Mouse (Mus musculus) neural tube, embryonic 14.5 days (tissue): ENCODE results near the gene Arhgap9. TPM values are rescaled to one million over a fixed set of nuclear protein-coding genes. Genes with fewer than 3 reads are reported as not detected.
A peak's percentile ranks its signal among the peaks of the same experiment; 100 is the strongest.

Experiments used
- ATAC-seq: fragments of 200-750 bp; cut with Nextera tagmentation; 2 replicates; pipeline ENCODE4 v1.8.0; 2017; ENCODE audit warnings: low read depth, mild to moderate bottlenecking, moderate TSS enrichment, moderate library complexity
- H3K27ac ChIP-seq: fragments of 300-500 bp; sonication (generic); 2 replicates; pipeline ENCODE4 v1.5.1; 2014; ENCODE audit warnings: low read depth, mild to moderate bottlenecking, control low read depth, low read length, moderate library complexity, mixed read lengths
- H3K27me3 ChIP-seq: fragments of 300-500 bp; sonication (generic); 2 replicates; pipeline ENCODE4 v1.6.1; 2014; ENCODE audit warnings: low read length; ENCODE audit not compliant: control insufficient read depth, insufficient read depth
- H3K36me3 ChIP-seq: fragments of 300-500 bp; sonication (generic); 2 replicates; pipeline ENCODE4 v1.6.1; 2014; ENCODE audit warnings: low read length, mixed read lengths; ENCODE audit not compliant: control insufficient read depth, insufficient read depth
- H3K4me1 ChIP-seq: fragments of 300-500 bp; sonication (generic); 2 replicates; pipeline ENCODE4 v1.6.1; 2014; ENCODE audit warnings: low read length; ENCODE audit not compliant: control insufficient read depth, insufficient read depth
- H3K4me2 ChIP-seq: fragments of 300-500 bp; sonication (generic); 2 replicates; pipeline ENCODE4 v1.6.1; 2014; ENCODE audit warnings: mild to moderate bottlenecking, low read depth, low read length, control low read depth
- H3K4me3 ChIP-seq: fragments of 300-500 bp; sonication (generic); 2 replicates; pipeline ENCODE4 v1.5.1; 2014; ENCODE audit warnings: low read depth, low read length, control low read depth, mixed read lengths
- H3K9ac ChIP-seq: fragments of 300-500 bp; sonication (generic); replicated peaks from 2 replicates; pipeline ENCODE4 v1.6.1; 2014; ENCODE audit warnings: low read depth, mild to moderate bottlenecking, control low read depth, low read length, mixed read lengths
- H3K9me3 ChIP-seq: fragments of 300-500 bp; sonication (generic); 2 replicates; pipeline ENCODE4 v1.6.1; 2016; ENCODE audit warnings: low read length; ENCODE audit not compliant: control insufficient read depth
- WGBS: fragments of 180-500 bp; shearing (Covaris S2); extraction: QIAGEN DNeasy Blood & Tissue Kit; methylation state at CpG from one replicate; pipeline ENCODE4 v1.1.7; 2014; 5-methylcytosine and 5-hydroxymethylcytosine counted together
- polyA plus RNA-seq: library from polyadenylated mRNA; unstranded; fragments of >200 nt; fragmentation: Nextera tagmentation; extraction: Ambion mirVana; gene quantifications from 2 replicates; pipeline ENCODE4 v1.2.1, GENCODE M21; 2014

Gene Arhgap9
- polyA plus RNA-seq, 1 experiment from 2014 or later: 0.42 TPM

DNA sequence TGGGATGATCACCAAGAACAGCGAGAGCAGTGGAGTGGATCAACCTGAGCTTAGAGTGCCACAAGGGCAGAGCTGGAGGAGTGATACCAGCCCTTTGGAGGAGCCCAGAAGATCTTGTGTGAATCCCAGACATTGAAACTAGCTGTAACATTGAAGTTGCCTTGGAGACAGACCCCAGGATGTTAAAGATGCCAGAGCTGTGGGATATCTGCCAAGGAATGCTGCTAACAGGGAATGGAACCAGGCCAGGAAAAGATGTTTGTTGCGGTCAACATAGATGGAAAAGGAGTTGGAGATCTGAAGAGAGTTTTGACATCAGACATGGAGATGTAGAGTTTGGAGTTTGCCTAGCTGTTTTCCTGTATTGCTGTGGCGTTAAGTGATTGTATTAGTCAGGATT is 24.4 kb downstream of the Arhgap9 start:
- ATAC-seq: no peak
- H3K4me2 ChIP-seq: no peak overlapping the region
- no peaks in the 10 kb centered on the region for H3K36me3 ChIP-seq
- no peak overlapping the region for H3K4me3 ChIP-seq
- 91% methylated on average over 3 of the region's 3 CpGs for WGBS
- H3K27ac ChIP-seq: no peak overlapping the region
- H3K27me3 ChIP-seq: peaks cover 4% of the 10 kb centered on the region
- no peak overlapping the region for H3K9ac ChIP-seq
- H3K9me3 ChIP-seq: no peaks in the 10 kb centered on the region
- peaks cover 4% of the 10 kb centered on the region; the same call in 1 of the 2 replicates for H3K4me1 ChIP-seq

DNA sequence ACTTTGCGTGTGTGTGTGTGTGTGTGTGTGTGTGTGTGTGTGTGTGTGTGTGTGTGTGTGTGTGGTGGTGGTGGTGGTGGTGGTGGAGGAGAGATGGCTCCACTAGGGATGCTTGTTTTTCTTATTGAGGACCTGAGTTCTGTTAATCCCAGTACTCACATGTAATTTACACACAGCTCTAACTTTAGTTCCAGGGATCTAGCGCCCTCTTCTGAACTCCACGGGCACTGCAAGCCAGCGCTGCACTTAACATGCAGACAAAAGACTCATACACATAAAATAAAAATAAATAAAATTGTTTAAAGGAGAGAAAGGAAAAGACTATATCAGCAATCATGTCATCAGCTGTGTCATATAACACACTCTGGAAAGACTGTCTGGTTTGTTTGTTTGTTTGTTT is 27.2 kb downstream of the Arhgap9 start:
- no peaks in the 10 kb centered on the region for H3K4me1 ChIP-seq
- H3K9me3 ChIP-seq: no peaks in the 10 kb centered on the region
- no peak for ATAC-seq
- H3K9ac ChIP-seq: no peak overlapping the region
- H3K36me3 ChIP-seq: no peaks in the 10 kb centered on the region
- no peak overlapping the region for H3K4me3 ChIP-seq
- 63% methylated on average over 4 of the region's 4 CpGs for WGBS
- no peaks in the 10 kb centered on the region; the same call in 1 of the 2 replicates for H3K27me3 ChIP-seq
- H3K27ac ChIP-seq: no peak overlapping the region
- no peak overlapping the region for H3K4me2 ChIP-seq

DNA sequence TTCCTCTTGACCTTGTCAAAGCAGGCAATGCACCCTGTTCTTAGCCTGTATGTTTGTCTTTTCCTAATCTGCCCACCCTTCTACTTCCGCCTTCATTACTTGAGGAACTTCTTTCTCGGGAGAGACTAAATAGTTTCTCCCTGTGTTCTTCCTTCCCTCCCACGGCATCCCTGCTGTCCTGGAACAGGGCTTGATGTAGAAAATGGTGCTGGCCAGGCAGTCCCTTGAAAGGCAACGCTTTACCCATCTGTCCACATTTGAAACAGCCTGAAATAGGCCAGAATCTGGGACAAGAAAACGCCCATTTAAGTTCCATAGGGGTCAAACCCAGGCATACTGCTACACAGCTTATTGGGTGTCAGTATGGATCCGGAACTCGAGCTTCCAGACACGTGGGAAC is 28.0 kb downstream of the Arhgap9 start:
- no peak overlapping the region for H3K9ac ChIP-seq
- H3K27ac ChIP-seq: no peak overlapping the region
- no peaks in the 10 kb centered on the region; the same call in 1 of the 2 replicates for H3K27me3 ChIP-seq
- 79% methylated on average over 8 of the region's 8 CpGs for WGBS
- no peaks in the 10 kb centered on the region for H3K4me1 ChIP-seq
- H3K4me3 ChIP-seq: no peak overlapping the region
- H3K4me2 ChIP-seq: no peak overlapping the region
- H3K36me3 ChIP-seq: no peaks in the 10 kb centered on the region
- no peaks in the 10 kb centered on the region for H3K9me3 ChIP-seq
- ATAC-seq: no peak

DNA sequence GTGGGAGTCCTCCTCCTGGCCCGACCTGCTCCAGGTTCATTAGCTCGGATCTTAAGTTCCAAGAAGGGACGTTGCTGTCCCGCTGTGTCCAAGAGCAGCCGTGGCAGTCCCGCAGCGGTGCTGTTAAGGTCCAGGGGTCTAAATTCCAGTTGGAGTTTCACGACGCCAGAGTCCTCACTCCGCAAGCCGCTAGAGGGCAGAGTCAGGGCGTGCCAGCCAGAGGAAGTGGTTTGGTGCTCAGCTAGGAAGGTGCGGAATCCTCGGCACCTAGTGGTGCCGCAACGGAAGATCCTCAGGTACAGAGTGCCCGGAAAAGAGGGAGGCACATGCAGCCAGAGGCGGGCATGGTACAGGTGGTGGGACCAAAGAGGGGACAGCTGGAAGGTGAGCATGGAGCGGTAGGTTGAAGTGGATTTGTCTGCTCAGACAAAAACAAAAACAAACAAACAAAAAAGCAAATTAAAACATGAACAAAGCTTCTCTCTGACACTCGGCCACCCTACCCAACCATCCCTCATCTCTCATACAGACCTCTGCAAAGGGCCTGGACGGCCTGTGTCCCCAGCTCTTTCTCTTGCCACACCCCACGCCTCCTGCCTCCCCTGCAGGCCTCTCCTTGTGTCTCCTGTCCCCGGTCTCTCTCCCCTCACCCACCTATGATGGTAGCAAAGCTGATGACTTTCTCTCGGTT is 29.0 kb downstream of the Arhgap9 start:
- Histone ChIP-seq H3K36me3 (no peaks in the 10 kb centered on the region), H3K27ac (no peak overlapping the region), H3K27me3 (no peaks in the 10 kb centered on the region; the same call in 1 of the 2 replicates), H3K9ac (peak overlapping the region; percentile 1; the same call in 1 of the 2 replicates), H3K9me3 (no peaks in the 10 kb centered on the region), H3K4me3 (no peak overlapping the region), H3K4me2 (peak overlapping the region; percentile 21; the same call in 1 of the 2 replicates), H3K4me1 (no peaks in the 10 kb centered on the region)
- 13% methylated on average over 24 of the region's 24 CpGs for WGBS
- ATAC-seq: peak; percentile 72; the same call in 1 of the 2 replicates

DNA sequence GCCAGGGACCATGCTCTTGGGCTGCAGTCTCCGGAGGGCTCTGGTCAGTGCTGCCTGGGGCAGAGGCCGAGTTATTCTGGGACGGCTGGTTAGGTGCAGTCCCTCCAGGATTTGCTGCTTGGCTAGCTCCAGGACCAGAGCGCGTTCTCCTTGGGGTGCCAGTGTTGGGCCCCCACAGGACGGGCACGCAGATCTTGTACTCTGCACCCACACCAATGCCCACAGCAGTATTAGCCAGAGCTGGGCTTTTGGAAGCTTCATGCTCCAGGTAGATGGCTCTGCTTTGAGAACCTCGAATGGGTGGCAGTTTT is 29.5 kb downstream of the Arhgap9 start:
- Histone ChIP-seq H3K4me3 (no peak overlapping the region), H3K27ac (no peak overlapping the region), H3K36me3 (no peaks in the 10 kb centered on the region), H3K4me2 (peak overlapping the region; percentile 21; the same call in 1 of the 2 replicates), H3K9me3 (no peaks in the 10 kb centered on the region), H3K27me3 (no peaks in the 10 kb centered on the region; the same call in 1 of the 2 replicates), H3K9ac (no peak overlapping the region), H3K4me1 (no peaks in the 10 kb centered on the region)
- WGBS: 83% methylated on average over 8 of the region's 8 CpGs
- ATAC-seq: peak; percentile 6; the same call in 1 of the 2 replicates

DNA sequence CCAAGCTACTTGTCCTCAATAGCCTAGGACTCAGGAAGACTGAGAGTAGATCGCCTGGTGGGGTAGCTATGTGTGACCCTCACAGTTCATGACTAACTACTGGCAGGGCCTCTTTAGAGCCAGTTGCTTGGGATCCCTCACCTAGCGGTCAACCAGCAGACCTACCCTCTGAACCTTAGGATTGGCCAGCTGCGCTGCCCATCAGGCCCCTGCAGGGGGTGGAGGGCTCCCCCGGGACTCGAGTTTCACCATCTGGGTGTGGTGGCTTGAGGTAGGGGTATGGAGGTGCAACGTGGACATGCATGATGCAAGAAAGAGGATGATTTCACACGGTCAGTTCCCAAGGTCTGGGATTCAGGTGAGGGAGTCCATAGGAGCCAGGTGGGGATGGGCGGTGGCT is 30.0 kb downstream of the Arhgap9 start:
- 78% methylated on average over 8 of the region's 8 CpGs for WGBS
- no peaks in the 10 kb centered on the region for H3K4me1 ChIP-seq
- no peaks in the 10 kb centered on the region for H3K9me3 ChIP-seq
- no peak overlapping the region for H3K4me2 ChIP-seq
- H3K36me3 ChIP-seq: no peaks in the 10 kb centered on the region
- no peak overlapping the region for H3K9ac ChIP-seq
- H3K27ac ChIP-seq: no peak overlapping the region
- H3K4me3 ChIP-seq: no peak overlapping the region
- H3K27me3 ChIP-seq: no peaks in the 10 kb centered on the region; the same call in 1 of the 2 replicates
- no peak for ATAC-seq

DNA sequence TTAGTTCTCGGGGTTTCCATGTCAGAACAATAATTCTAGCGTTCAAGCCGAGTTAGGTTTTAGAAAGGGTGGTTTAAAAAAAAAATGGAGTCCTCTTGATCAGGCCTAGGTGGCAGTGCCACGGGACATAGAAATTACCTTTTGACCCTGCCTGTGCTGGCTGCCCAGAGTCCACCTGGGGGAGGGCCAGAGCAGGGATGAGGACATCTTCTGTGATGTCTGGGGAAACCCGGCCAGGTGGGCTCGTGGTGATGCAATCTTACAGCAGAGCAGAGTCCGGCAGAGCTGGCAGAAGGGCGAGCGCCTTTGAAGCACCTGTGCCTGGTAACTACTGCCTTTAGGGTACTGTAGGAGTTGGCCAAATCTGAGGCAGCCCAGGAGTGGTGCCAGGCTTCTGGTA is 30.4 kb downstream of the Arhgap9 start:
- no peak for ATAC-seq
- H3K4me1 ChIP-seq: no peaks in the 10 kb centered on the region
- no peak overlapping the region for H3K27ac ChIP-seq
- WGBS: 87% methylated on average over 9 of the region's 9 CpGs
- H3K4me2 ChIP-seq: no peak overlapping the region
- H3K36me3 ChIP-seq: no peaks in the 10 kb centered on the region
- H3K9ac ChIP-seq: no peak overlapping the region
- H3K4me3 ChIP-seq: no peak overlapping the region
- no peaks in the 10 kb centered on the region for H3K9me3 ChIP-seq
- H3K27me3 ChIP-seq: no peaks in the 10 kb centered on the region; the same call in 1 of the 2 replicates

DNA sequence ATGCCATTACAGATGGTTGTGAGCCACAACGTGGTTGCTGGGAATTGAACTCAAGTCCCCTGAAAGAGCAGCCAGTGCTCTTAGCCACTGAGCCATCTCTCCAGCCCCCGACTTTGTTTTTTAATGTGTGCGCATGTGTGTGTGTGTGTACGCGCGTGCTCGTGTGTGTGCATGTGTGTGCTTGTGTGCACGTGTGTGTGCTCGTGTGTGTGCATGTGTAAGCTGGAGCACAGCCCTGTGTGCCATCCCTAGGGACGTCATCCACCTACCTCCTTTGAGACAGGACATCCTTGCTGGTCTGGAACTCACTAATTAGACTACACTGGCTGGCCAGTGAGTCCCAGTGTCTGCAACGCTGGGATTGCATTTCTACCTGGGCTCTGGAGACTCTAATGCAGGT is 31.0 kb downstream of the Arhgap9 start:
- H3K9me3 ChIP-seq: no peaks in the 10 kb centered on the region
- no peak for ATAC-seq
- H3K9ac ChIP-seq: no peak overlapping the region
- H3K36me3 ChIP-seq: no peaks in the 10 kb centered on the region
- no peaks in the 10 kb centered on the region; the same call in 1 of the 2 replicates for H3K27me3 ChIP-seq
- H3K4me3 ChIP-seq: no peak overlapping the region
- no peak overlapping the region for H3K4me2 ChIP-seq
- no peak overlapping the region for H3K27ac ChIP-seq
- H3K4me1 ChIP-seq: no peaks in the 10 kb centered on the region
- WGBS: 93% methylated on average over 11 of the region's 11 CpGs

DNA sequence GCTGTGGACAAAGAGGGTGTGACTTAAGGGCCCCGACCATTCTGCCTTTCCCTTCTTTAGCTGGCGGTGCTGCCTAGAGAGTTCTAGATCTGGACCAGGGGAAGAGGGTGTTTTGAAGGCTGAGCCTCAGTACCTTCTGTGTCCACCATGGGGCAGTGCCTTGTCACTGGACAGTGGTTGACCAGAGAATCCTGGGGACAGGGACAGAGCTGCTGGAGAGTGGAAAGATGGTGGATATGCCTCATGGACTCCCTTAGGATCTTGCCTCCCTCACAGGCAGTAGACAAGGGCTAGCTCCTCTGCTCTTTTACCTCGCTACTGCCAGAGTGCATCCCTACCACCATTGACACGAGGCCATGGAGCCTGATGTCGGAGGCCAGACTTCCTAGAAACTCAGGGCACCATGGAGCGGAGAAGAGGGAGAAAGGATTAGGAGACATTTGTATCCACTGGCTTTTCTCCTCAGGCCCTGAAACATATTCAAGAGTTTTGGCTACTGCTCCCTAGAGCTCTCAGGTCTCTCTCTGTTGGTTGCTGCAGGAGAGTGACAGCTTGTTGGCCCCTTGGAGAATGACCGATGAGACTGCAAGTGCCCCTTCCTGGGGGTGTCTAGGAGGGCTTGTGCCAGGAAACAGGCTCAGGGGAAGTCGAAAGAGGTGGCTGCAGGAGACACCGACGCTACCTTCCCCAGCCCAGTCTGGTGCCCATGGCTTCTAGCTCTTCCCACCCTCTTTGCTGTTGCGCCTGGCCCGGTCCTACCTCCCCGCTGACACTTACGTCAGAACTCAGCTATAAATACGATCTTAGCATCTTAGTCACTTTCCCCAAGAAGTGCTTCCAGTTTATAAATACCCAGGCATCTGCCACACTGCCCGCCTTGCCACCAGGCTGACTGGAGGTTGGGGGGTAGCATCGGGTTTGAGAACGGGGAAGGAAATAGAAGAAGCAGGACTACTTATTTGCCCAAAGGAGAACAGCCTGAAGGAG is 32.4 kb downstream of the Arhgap9 start, which contains the start of gene Inhbe:
Gene Inhbe, minus strand, starts transcription at position 503 of the 987 bp plus-strand sequence.
- Histone ChIP-seq H3K9me3 (no peaks in the 10 kb centered on the region), H3K4me3 (no peak within 1 kb of the TSS), H3K27me3 (no peaks in the 10 kb centered on the region; the same call in 1 of the 2 replicates), H3K9ac (no peak within 1 kb of the TSS), H3K27ac (no peak within 1 kb of the TSS), H3K4me1 (no peaks in the 10 kb centered on the region), H3K36me3 (no peaks in the 10 kb centered on the region), H3K4me2 (no peak within 1 kb of the TSS)
- ATAC-seq: no peak
- 87% methylated on average over 18 of the region's 18 CpGs for WGBS
